33 mouse cellular contexts compared by ENCODE assay signal in genomic region chr4:138755983-138756382, GRCm38 (mm10). TPM values are rescaled to one million over a fixed set of nuclear protein-coding genes. Genes with fewer than 3 reads are reported as not detected.
A peak's percentile ranks its signal among the peaks of the same experiment; 100 is the strongest.
DNase-seq lines count a peak whose midpoint lies in the region; ATAC-seq and TF ChIP-seq lines count a peak whose summit lies in the region.
"Had no signal": no experiment of that assay in that cellular context is flagged by ENCODE, and none has a peak within 500 bp of the region (broad histone marks: within the 10 kb centered on the region; RNA-seq: fewer than 3 reads in every experiment).

No protein-coding gene starts in this region.

- 75% methylated on average over 11 of the region's 11 CpGs for WGBS in hindbrain, embryonic 13.5 days
- WGBS in hindbrain, embryonic 12.5 days: 81% methylated on average over 11 of the region's 11 CpGs

- H3K27me3 ChIP-seq in hindbrain, embryonic 13.5 days: no peaks in the 10 kb centered on the region
- H3K27me3 ChIP-seq in hindbrain, embryonic 12.5 days: no peaks in the 10 kb centered on the region
- H3K27me3 ChIP-seq in testis, adult 2 months (ENCODE audit: control insufficient read depth, insufficient read depth, low read length): no peaks in the 10 kb centered on the region
- H3K27me3 ChIP-seq: forebrain, embryonic 12.5 days; intestine, embryonic 15.5 days; liver, embryonic 15.5 days; Patski had no signal

- no peak overlapping the region for H3K4me2 ChIP-seq in hindbrain, embryonic 13.5 days
- no peak overlapping the region for H3K4me2 ChIP-seq in hindbrain, embryonic 12.5 days (replicated peaks)
- H3K4me2 ChIP-seq: forebrain, embryonic 12.5 days; heart, embryonic 15.5 days; hindbrain, embryonic 14.5 days; intestine, embryonic 15.5 days; liver, embryonic 15.5 days; lung, embryonic 14.5 days; midbrain, embryonic 11.5 days had no signal

- 0 out of 2 replicates have a peak overlapping the region, but pooled peaks have one; percentile 0 for H3K9ac ChIP-seq in hindbrain, embryonic 13.5 days
- H3K9ac ChIP-seq in hindbrain, embryonic 12.5 days: no peak overlapping the region
- H3K9ac ChIP-seq: forebrain, embryonic 12.5 days; forebrain, postnatal 0 days; heart, embryonic 15.5 days; hindbrain, embryonic 14.5 days; intestine, embryonic 15.5 days; liver, embryonic 15.5 days; lung, embryonic 14.5 days had no signal

- no peak for TF ChIP-seq POLR2A in testis, adult 2 months (IDR thresholded peaks at IDR 0.05; ENCODE audit: control insufficient read depth, low read depth, low read length)

- no peaks in the 10 kb centered on the region for H3K9me3 ChIP-seq in hindbrain, embryonic 13.5 days
- H3K9me3 ChIP-seq in hindbrain, embryonic 12.5 days (replicated peaks): no peaks in the 10 kb centered on the region
- H3K9me3 ChIP-seq: forebrain, embryonic 12.5 days; heart, embryonic 15.5 days; intestine, embryonic 15.5 days; liver, embryonic 15.5 days had no signal

- no peak for ATAC-seq in hindbrain, embryonic 13.5 days (ENCODE audit: low FRiP score)
- ATAC-seq in hindbrain, embryonic 12.5 days (ENCODE audit: low FRiP score): no peak
- ATAC-seq: forebrain, postnatal 0 days; Patski had no signal

- H3K27ac ChIP-seq in hindbrain, embryonic 13.5 days: peak overlapping the region; percentile 52; the same call in 1 of the 2 replicates
- H3K27ac ChIP-seq in hindbrain, embryonic 12.5 days: no peak overlapping the region
- no peak overlapping the region for H3K27ac ChIP-seq in testis, adult 2 months (ENCODE audit: control insufficient read depth, insufficient read depth, low read depth, low read length)
- H3K27ac ChIP-seq: forebrain, embryonic 12.5 days; heart, embryonic 15.5 days; hindbrain, embryonic 14.5 days; intestine, embryonic 15.5 days; kidney, postnatal 0 days; liver, embryonic 15.5 days had no signal

- no peak overlapping the region for H3K4me3 ChIP-seq in hindbrain, embryonic 13.5 days
- H3K4me3 ChIP-seq in hindbrain, embryonic 12.5 days: no peak overlapping the region
- peak overlapping the region; percentile 58 for H3K4me3 ChIP-seq in testis, adult 2 months (ENCODE audit: control insufficient read depth, low read depth, low read length)
- H3K4me3 ChIP-seq: forebrain, embryonic 12.5 days; heart, embryonic 10.5 days; heart, embryonic 15.5 days; intestine, embryonic 15.5 days; liver, embryonic 15.5 days had no signal

- peaks cover 22% of the 10 kb centered on the region for H3K4me1 ChIP-seq in hindbrain, embryonic 13.5 days (replicated peaks)
- peaks cover 19% of the 10 kb centered on the region for H3K4me1 ChIP-seq in hindbrain, embryonic 12.5 days
- no peaks in the 10 kb centered on the region for H3K4me1 ChIP-seq in testis, adult 2 months (ENCODE audit: control insufficient read depth, insufficient read depth, low read length)
- H3K4me1 ChIP-seq: forebrain, embryonic 12.5 days; heart, embryonic 15.5 days; liver, embryonic 15.5 days had no signal

- TF ChIP-seq CTCF in testis, adult 2 months (IDR thresholded peaks at IDR 0.05; ENCODE audit: control insufficient read depth, insufficient read depth, insufficient replicate concordance, low read depth, low read length): no peak

- H3K36me3 ChIP-seq in hindbrain, embryonic 13.5 days: no peaks in the 10 kb centered on the region
- no peaks in the 10 kb centered on the region for H3K36me3 ChIP-seq in hindbrain, embryonic 12.5 days
- no peaks in the 10 kb centered on the region for H3K36me3 ChIP-seq in testis, adult 2 months (ENCODE audit: control insufficient read depth, insufficient read depth, low read length)
- H3K36me3 ChIP-seq: forebrain, embryonic 12.5 days; heart, embryonic 10.5 days; heart, embryonic 15.5 days; intestine, embryonic 15.5 days; liver, embryonic 15.5 days had no signal

- peak; percentile 51 for DNase-seq in layer of hippocampus, adult 9-11 months
- no peak for DNase-seq in layer of hippocampus, postnatal 14 days (ENCODE audit: low spot score in 2 of 2)
- no peak for DNase-seq in testis, postnatal 10 days (ENCODE audit: low spot score)
- no peak for DNase-seq in frontal cortex, postnatal 14 days (ENCODE audit: low spot score in 2 of 2)
- DNase-seq: adrenal gland, postnatal 10 days; cerebellum, adult 11-12 months; cerebellum, adult 9-11 months; embryo, embryonic 11 days; forebrain, postnatal 0 days; gastrocnemius, postnatal 25 days; heart, adult 11 months; kidney, adult 8-10 months; kidney, postnatal 4 days; left cerebral cortex, postnatal 4 days; liver; lung, embryonic 14.5 days; lung, postnatal 14 days; right cerebral cortex, postnatal 4 days had no signal

RNA-seq across cellular contexts. Expression of gene Pla2g2f, which starts 1.4 kb away (rescaled TPM):
- 0.06 and 0.13 TPM in 2 replicates for polyA plus RNA-seq in hindbrain, embryonic 13.5 days (2015; fragmentation: Nextera tagmentation; extraction: Ambion mirVana)
- 0.14 TPM in 1 of 2 replicates, not detected in the other for polyA plus RNA-seq in hindbrain, embryonic 12.5 days (2016; fragmentation: Nextera tagmentation; extraction: Ambion mirVana)
- total RNA-seq in layer of hippocampus, postnatal 14 days (2021): under 1 TPM; 0.16 to 0.60 TPM
- polyA plus RNA-seq in testis, adult 2 months (2012; rRNA removed): not detected in 2 replicates
- total RNA-seq: forebrain, postnatal 0 days; gastrocnemius, postnatal 25 days; left cerebral cortex, postnatal 4 days; MEL had no signal
- polyA plus RNA-seq: forebrain, embryonic 12.5 days; forebrain, postnatal 0 days; hindbrain, embryonic 14.5 days; kidney, postnatal 0 days; liver, embryonic 15.5 days; lung, embryonic 14.5 days; Patski had no signal

RNA-seq across cellular contexts. Expression of gene Ubxn10, which starts 19.0 kb away (rescaled TPM):
- polyA plus RNA-seq in hindbrain, embryonic 13.5 days (2015; fragmentation: Nextera tagmentation; extraction: Ambion mirVana): 3.8 and 4.1 TPM in 2 replicates
- 3.8 and 4.5 TPM in 2 replicates for polyA plus RNA-seq in hindbrain, embryonic 12.5 days (2016; fragmentation: Nextera tagmentation; extraction: Ambion mirVana)
- total RNA-seq in layer of hippocampus, postnatal 14 days (2021): 1 to 10 TPM; 1.5 to 2.7 TPM
- 371 and 394 TPM in 2 replicates for polyA plus RNA-seq in testis, adult 2 months (2012; rRNA removed)
- total RNA-seq: MEL had no signal
- polyA plus RNA-seq: Patski had no signal

RNA-seq across cellular contexts. Expression of gene Pla2g2d, which starts 19.6 kb away (rescaled TPM):
- polyA plus RNA-seq in hindbrain, embryonic 13.5 days (2015; fragmentation: Nextera tagmentation; extraction: Ambion mirVana): 0.90 and 1.8 TPM in 2 replicates
- 0.61 and 0.91 TPM in 2 replicates for polyA plus RNA-seq in hindbrain, embryonic 12.5 days (2016; fragmentation: Nextera tagmentation; extraction: Ambion mirVana)
- under 1 TPM in 1 of 2 experiments, not detected in 1; 0.29 TPM for total RNA-seq in layer of hippocampus, postnatal 14 days (2021)
- polyA plus RNA-seq in testis, adult 2 months (2012; rRNA removed): 0.36 and 0.38 TPM in 2 replicates
- total RNA-seq: left cerebral cortex, postnatal 4 days; MEL had no signal
- polyA plus RNA-seq: forebrain, embryonic 12.5 days; heart, embryonic 15.5 days; liver, embryonic 15.5 days had no signal

RNA-seq across cellular contexts. Expression of gene Pla2g2c, which starts 31.4 kb away (rescaled TPM):
- polyA plus RNA-seq in hindbrain, embryonic 13.5 days (2015; fragmentation: Nextera tagmentation; extraction: Ambion mirVana): 0.44 and 0.91 TPM in 2 replicates
- polyA plus RNA-seq in hindbrain, embryonic 12.5 days (2016; fragmentation: Nextera tagmentation; extraction: Ambion mirVana): 0.46 and 0.64 TPM in 2 replicates
- total RNA-seq in layer of hippocampus, postnatal 14 days (2021): under 1 TPM in 1 of 2 experiments, not detected in 1; 0.28 TPM
- polyA plus RNA-seq in testis, adult 2 months (2012; rRNA removed): 148 and 161 TPM in 2 replicates
- total RNA-seq: adrenal gland, postnatal 10 days; gastrocnemius, adult 18-20 months; gastrocnemius, postnatal 25 days; MEL had no signal
- polyA plus RNA-seq: liver, embryonic 15.5 days; Patski; spleen, adult 2 months had no signal

Comparison
In these comparisons a context has a peak if more than half of its experiments do, and no peak if none do; other contexts are left out.
1. RNA of gene Ubxn10, which starts 19.0 kb away (polyA plus RNA-seq): 371 to 394 TPM in testis, adult 2 months; 3.8 to 4.1 TPM in hindbrain, embryonic 13.5 days and 3.8 to 4.5 TPM in hindbrain, embryonic 12.5 days; every median in the first group is over 10 times any median in the second.